Mouse (Mus musculus): ENCODE measurements around the gene Mast2. TPM values are rescaled to one million over a fixed set of nuclear protein-coding genes. Genes with fewer than 3 reads are reported as not detected.

The Mast2 gene
- 12.1 and 12.3 TPM in 2 replicates for polyA plus RNA-seq (2015; fragmentation: Nextera tagmentation; extraction: Ambion mirVana)

DNA sequence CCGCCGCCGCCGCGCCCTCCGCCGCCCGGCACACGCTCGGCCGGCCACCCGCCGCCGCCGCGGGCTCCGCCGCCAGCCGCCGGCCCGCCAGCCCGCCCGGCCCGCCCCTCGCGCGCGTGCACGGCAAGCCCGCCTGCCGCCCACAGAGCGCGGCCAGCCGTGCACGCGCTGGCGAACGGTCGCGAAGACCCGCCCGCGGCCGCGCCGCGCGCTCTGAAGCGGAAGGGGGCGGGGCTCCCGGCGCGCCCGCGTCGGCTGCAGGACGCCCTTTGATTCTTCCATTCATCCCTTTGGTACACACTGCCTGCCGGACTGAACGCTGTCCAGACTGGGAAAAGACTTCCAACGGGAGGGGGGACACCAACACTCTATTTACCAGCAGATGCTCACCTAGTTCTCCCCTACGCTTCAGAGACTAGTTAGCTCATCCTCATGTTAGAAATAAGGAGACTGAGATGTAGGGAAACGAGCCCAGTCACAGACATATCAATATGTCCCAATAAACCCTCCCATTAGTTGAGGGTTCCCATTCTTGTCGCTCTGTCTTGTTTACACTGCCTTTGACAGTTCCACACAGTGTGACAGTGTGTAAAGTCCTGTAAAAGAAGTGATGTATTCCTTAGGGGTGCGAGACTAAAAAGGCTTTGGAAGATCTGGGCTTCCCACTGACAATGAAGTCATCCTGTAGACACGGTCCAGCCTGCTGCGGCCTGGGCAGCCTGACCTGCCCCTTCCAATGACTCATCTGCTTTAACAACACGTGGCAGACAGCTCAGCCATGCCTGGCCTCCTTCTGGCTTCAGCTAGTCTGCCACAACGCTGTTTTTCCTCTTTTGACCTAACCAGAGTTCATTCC is at the start of gene Mast2:
Mast2 (minus strand) TSS at position 58 of the 856 bp plus-strand sequence.
- Histone ChIP-seq H3K36me3 (no peaks in the 10 kb centered on the region), H3K4me2 (peak within 1 kb of the TSS; percentile 57), H3K27me3 (no peaks in the 10 kb centered on the region), H3K9ac (peak within 1 kb of the TSS; percentile 85), H3K9me3 (no peaks in the 10 kb centered on the region), H3K4me3 (peak within 1 kb of the TSS; percentile 83), H3K4me1 (peaks cover 18% of the 10 kb centered on the region), H3K27ac (peak within 1 kb of the TSS; percentile 91)
- peak; percentile 84 for ATAC-seq (ENCODE audit: insufficient number of reproducible peaks, low FRiP score, low TSS enrichment, low read depth)
- 4% methylated on average over 59 of the region's 68 CpGs for WGBS

DNA sequence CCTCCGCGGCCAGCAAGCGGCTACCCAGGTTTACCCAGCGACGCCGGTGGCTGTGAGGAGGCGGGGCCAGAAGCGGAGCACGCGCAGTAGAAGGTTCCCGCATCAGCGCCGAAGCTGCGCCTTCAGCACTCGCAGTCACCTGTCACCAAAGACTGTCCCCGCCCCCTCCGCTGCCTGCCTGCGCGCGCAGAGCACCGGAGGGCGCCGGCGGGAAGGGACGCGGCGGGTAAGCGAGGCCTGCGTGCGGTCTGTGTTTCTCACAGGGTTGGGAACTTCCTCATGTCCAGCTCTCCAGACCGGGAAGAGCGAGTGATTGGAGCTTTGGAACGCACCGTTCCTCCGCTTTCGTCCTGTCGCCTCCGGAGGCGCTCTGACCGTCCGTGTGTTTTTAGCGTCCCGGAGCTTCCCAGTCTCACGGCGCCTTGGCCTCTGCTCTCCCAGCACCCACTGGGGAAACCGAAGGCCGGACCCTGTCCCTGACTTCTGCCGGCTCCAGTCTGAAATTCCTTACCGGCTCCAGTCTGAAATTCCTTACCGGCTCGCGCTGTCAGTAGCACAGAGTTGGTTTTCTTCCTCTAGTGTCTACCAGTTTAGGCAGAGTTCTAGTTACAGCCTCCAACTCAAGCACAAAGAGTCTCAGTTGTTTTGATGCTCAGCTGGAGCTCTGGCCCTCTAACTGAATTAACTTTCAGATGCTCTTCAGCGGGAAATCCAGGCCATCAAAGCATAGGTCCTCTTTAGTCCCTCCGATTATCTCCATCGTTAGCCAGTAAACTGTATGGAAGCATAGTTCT is 43.6 kb upstream of the Mast2 start, which contains the start of gene Ipp:
Ipp (plus strand) TSS at position 125 of the 794 bp plus-strand sequence.
- peak within 1 kb of the TSS; percentile 65 for H3K4me3 ChIP-seq
- WGBS: under 1% methylated on average over 55 of the region's 55 CpGs
- H3K27me3 ChIP-seq: no peaks in the 10 kb centered on the region
- H3K9ac ChIP-seq: peak within 1 kb of the TSS; percentile 73
- H3K9me3 ChIP-seq: no peaks in the 10 kb centered on the region
- ATAC-seq (ENCODE audit: insufficient number of reproducible peaks, low FRiP score, low TSS enrichment, low read depth): peak; percentile 98
- H3K36me3 ChIP-seq: 0 out of 2 replicates have a peak, but pooled peaks cover 3% of the 10 kb centered on the region
- peak within 1 kb of the TSS; percentile 69 for H3K4me2 ChIP-seq
- H3K4me1 ChIP-seq: 0 out of 2 replicates have a peak, but pooled peaks cover 3% of the 10 kb centered on the region
- peak within 1 kb of the TSS; percentile 91 for H3K27ac ChIP-seq

DNA sequence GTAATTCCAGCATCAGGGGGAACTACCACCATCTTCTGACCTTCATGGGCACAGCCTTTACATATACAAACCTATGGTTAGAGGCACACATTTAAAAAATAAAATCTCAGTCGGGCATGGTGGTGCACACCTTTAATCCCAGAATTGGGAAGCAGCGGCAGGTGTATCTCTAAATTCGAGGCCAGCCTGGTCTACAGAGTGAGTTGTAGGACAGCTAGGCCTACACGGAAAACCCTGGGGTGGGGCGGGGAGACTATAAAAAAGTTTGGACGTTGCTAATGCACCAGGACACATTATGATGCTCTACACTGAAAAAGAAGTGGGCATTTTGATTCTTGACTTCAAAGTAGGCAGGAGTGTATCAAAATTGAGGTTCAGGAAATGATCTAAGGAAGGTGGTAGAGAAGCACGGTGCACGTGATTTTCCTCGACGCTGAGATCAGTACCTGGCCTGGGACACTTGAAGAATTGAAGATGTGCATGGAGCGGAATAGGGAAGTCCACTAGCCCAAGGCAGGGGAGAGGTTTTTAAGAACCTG is 43.0 kb upstream of the Mast2 start:
- Histone ChIP-seq H3K4me3 (peak overlapping the region; percentile 65), H3K4me2 (peak overlapping the region; percentile 69), H3K9ac (peak overlapping the region; percentile 73), H3K4me1 (0 out of 2 replicates have a peak, but pooled peaks cover 3% of the 10 kb centered on the region), H3K9me3 (no peaks in the 10 kb centered on the region), H3K27ac (peak overlapping the region; percentile 91; the same call in 1 of the 2 replicates), H3K36me3 (0 out of 2 replicates have a peak, but pooled peaks cover 3% of the 10 kb centered on the region), H3K27me3 (no peaks in the 10 kb centered on the region)
- ATAC-seq (ENCODE audit: insufficient number of reproducible peaks, low FRiP score, low TSS enrichment, low read depth): no peak; the same call in 1 of the 2 replicates
- WGBS: 25% methylated on average over 11 of the region's 11 CpGs

DNA sequence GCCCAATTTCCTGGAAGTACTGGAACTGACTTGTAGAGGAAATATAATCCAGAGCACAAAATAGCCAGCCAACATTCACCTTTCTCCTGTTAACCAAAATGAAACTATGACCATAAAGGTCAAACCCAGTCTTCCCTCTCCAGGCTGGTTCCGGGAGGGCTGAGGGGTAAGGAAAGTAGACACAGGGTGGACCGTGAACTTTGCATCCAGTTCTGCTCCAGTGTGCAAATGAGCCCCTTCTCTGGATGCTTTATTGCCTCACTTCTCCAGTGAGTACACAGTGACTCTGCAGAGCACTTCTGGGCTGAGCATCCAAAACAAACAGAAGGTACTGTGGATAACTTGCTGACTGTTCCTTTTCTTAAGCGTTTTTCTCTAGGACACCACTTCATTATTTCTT is 36.0 kb upstream of the Mast2 start:
- Histone ChIP-seq H3K4me3 (no peak overlapping the region), H3K9ac (no peak overlapping the region), H3K9me3 (no peaks in the 10 kb centered on the region), H3K27me3 (no peaks in the 10 kb centered on the region), H3K36me3 (no peaks in the 10 kb centered on the region), H3K4me2 (no peak overlapping the region), H3K27ac (no peak overlapping the region), H3K4me1 (no peaks in the 10 kb centered on the region)
- WGBS: 73% methylated on average over 3 of the region's 3 CpGs
- ATAC-seq (ENCODE audit: insufficient number of reproducible peaks, low FRiP score, low TSS enrichment, low read depth): no peak

DNA sequence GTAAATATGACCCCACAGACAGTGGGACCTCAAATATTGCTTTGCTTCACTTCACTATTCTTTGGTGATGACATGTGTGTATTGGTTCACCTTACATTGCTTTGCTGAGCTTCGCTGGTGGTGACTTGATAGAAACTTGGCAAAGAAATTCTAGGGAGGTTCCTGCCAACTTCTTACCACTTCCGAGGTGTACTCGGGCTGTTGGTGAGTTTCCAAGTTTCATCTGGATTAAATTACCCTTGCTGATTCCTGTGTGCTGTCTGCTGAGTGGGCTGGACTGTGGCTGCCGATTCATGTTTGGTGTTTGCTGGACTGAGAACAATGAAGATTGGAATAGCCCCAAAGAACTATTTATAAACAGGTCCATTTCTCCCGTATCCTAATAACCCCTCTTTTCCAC is 29.7 kb upstream of the Mast2 start:
- Histone ChIP-seq H3K4me1 (0 out of 2 replicates have a peak, but pooled peaks cover 6% of the 10 kb centered on the region), H3K4me3 (no peak overlapping the region), H3K9ac (no peak overlapping the region), H3K4me2 (no peak overlapping the region), H3K27me3 (no peaks in the 10 kb centered on the region), H3K9me3 (no peaks in the 10 kb centered on the region), H3K27ac (no peak overlapping the region), H3K36me3 (no peaks in the 10 kb centered on the region)
- 56% methylated on average over 5 of the region's 5 CpGs for WGBS
- ATAC-seq (ENCODE audit: insufficient number of reproducible peaks, low FRiP score, low TSS enrichment, low read depth): no peak

DNA sequence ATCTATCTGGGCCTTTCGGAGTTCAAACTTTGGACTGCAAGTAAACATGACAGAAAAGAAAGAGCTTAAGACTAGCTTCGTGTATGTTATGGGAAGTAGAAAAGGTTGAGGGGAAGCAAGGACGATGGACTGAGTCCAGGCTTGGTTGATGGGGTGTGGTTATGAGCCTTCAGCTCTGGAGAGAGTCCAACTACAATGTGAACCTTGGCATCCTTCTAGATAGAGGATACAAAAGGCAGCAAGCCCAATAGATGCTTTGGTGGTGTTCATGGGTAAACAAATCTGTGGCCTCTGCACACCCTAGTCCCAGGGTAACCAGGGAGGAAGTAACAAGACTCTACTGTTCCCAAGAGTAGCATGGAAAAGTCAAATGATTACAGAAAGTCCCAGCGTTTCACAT is 28.5 kb upstream of the Mast2 start:
- 73% methylated on average over 4 of the region's 4 CpGs for WGBS
- H3K4me1 ChIP-seq: 0 out of 2 replicates have a peak, but pooled peaks cover 6% of the 10 kb centered on the region
- H3K9ac ChIP-seq: no peak overlapping the region
- H3K27me3 ChIP-seq: no peaks in the 10 kb centered on the region
- H3K9me3 ChIP-seq: no peaks in the 10 kb centered on the region
- no peaks in the 10 kb centered on the region for H3K36me3 ChIP-seq
- H3K4me2 ChIP-seq: no peak overlapping the region
- no peak overlapping the region for H3K27ac ChIP-seq
- no peak overlapping the region for H3K4me3 ChIP-seq
- no peak for ATAC-seq (ENCODE audit: insufficient number of reproducible peaks, low FRiP score, low TSS enrichment, low read depth)

DNA sequence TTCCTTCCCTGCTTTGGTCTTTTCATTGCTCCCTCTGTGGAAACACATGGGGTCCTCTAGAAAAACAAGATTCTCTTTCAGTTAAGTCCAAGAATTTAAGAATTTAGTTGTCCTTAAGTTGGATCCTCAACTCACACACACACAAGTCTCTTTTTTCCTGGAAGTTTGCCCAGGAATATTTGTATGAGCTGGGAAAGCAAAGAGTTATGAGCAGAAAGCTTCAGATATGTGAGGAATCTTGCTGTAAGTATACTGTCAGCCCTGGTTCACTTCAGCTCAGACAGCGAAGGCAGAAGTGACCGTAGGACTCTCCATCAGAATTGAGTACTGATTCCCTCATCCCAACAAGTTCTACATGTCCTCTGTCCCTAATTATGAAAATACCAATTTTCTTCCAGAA is 27.9 kb upstream of the Mast2 start:
- Histone ChIP-seq H3K27ac (no peak overlapping the region), H3K4me1 (0 out of 2 replicates have a peak, but pooled peaks cover 6% of the 10 kb centered on the region), H3K9ac (no peak overlapping the region), H3K36me3 (no peaks in the 10 kb centered on the region), H3K4me2 (no peak overlapping the region), H3K27me3 (no peaks in the 10 kb centered on the region), H3K4me3 (no peak overlapping the region), H3K9me3 (no peaks in the 10 kb centered on the region)
- WGBS: 81% methylated on average over 2 of the region's 2 CpGs
- no peak for ATAC-seq (ENCODE audit: insufficient number of reproducible peaks, low FRiP score, low TSS enrichment, low read depth)

DNA sequence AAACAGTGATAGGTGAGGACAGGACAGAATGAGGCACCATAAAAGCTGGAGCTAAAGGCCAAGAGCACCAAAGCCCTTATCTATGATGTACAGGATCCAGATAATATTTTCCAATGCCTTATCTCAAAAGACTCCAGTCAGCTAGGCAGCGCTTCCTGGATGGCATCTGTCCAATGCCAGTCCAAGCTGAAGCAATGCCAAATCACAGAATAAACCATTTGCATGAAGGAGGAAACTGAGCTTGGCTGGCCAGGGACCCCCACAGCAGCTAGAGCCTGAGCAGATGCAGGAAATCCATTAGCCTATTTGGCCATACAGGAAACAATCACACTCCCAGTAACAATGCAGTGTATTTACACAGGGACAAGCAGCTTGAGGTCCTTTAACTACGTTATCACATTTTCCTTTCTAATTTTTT is 27.1 kb upstream of the Mast2 start:
- no peak overlapping the region for H3K27ac ChIP-seq
- no peak overlapping the region for H3K9ac ChIP-seq
- no peak overlapping the region for H3K4me2 ChIP-seq
- 61% methylated on average over 2 of the region's 2 CpGs for WGBS
- H3K9me3 ChIP-seq: no peaks in the 10 kb centered on the region
- no peaks in the 10 kb centered on the region for H3K27me3 ChIP-seq
- H3K4me3 ChIP-seq: no peak overlapping the region
- H3K36me3 ChIP-seq: no peaks in the 10 kb centered on the region
- H3K4me1 ChIP-seq: 0 out of 2 replicates have a peak, but pooled peaks cover 6% of the 10 kb centered on the region
- no peak for ATAC-seq (ENCODE audit: insufficient number of reproducible peaks, low FRiP score, low TSS enrichment, low read depth)

DNA sequence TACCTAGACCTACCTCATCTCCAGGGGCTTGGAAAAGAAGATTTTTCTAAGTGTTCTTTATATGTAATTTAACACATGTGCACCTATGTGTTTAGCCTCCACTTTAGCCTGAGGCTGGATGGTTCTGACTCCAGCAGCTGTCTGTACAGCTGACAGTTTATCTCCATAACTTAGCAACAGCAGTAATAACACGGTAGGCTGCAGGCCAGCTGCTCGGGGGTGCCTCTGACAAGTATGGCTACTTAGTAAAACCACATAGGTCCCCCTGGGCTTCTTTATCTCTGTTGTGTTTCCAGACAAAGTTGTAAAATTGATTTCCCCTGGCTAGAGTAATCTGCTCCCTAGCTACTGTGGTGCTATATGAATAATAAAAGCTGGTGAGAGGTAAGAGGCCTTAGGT is 19.5 kb upstream of the Mast2 start:
- Histone ChIP-seq H3K9ac (no peak overlapping the region), H3K4me3 (no peak overlapping the region), H3K9me3 (no peaks in the 10 kb centered on the region), H3K36me3 (no peaks in the 10 kb centered on the region), H3K27me3 (no peaks in the 10 kb centered on the region), H3K4me1 (peaks cover 5% of the 10 kb centered on the region), H3K4me2 (no peak overlapping the region), H3K27ac (no peak overlapping the region)
- WGBS: 2% methylated on average over 2 of the region's 2 CpGs
- no peak for ATAC-seq (ENCODE audit: insufficient number of reproducible peaks, low FRiP score, low TSS enrichment, low read depth)

DNA sequence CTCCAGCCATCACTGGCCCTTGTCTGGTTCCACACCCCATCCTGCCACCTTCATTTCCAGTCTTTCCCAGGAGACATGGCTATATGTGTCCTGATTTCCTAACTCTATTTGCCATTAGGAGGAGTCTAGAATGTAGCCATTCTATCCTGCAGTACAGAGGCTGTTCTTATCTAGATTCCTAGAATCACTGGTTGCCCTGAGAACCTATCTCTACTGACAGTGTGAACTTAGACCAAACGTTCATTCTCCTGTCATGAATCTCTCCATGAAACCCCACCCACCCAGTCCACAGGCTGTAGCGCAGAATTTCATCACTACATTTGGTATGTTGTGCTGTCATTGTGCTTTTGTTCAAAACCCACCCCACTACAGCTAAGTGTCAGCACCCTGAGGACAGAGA is 17.3 kb upstream of the Mast2 start:
- Histone ChIP-seq H3K9ac (no peak overlapping the region), H3K4me3 (no peak overlapping the region), H3K4me1 (peaks cover 5% of the 10 kb centered on the region), H3K36me3 (no peaks in the 10 kb centered on the region), H3K9me3 (no peaks in the 10 kb centered on the region), H3K27me3 (no peaks in the 10 kb centered on the region), H3K27ac (no peak overlapping the region), H3K4me2 (no peak overlapping the region)
- no peak for ATAC-seq (ENCODE audit: insufficient number of reproducible peaks, low FRiP score, low TSS enrichment, low read depth)
- WGBS: 62% methylated on average over 2 of the region's 2 CpGs

DNA sequence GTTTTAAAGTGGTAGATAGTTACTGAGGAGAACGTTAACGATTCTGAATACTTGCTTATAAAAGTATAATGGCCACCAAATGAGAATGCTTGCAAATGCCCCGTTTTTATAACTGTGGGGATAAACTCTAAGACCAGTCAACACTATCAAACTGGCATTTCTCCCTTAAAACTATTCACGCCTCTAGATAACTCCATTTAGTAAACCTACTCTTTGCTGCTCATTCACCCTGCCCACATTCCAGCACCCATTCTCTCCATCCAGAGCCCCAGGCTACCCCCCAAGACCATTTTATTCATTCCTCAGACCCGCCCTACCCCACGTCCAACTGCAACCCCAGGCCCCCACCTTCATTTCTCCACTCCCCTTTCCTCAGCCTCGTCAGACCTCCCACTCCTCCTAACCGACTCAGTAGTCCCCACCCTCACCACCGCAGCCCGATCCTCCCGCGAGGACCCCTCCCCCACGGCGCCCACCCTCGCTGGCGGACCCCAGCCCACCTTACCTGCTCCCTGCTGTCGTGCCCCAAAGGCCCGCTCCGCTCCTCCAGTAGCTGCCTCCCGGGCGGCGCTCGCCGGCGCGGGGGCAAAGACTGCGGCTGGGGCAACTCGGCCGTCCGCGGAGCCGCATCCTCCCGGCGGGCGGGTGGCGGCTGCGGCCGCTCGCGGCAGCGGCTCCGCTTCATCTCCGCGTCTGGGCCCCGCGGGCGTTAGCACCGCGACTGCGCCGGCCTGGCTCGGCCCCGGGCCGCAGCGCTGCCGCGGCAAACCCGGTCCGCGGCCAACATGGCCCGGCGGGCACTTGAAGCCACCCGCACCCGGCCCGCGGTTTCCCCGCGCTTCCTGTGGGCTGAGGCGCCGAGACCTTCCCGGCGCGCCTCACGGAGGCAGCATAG is 505 bp downstream of the Mast2 start:
- Histone ChIP-seq H3K4me3 (peak overlapping the region; percentile 83), H3K36me3 (no peaks in the 10 kb centered on the region), H3K9me3 (no peaks in the 10 kb centered on the region), H3K4me2 (peak overlapping the region; percentile 57), H3K9ac (peak overlapping the region; percentile 85), H3K4me1 (peaks cover 18% of the 10 kb centered on the region), H3K27me3 (no peaks in the 10 kb centered on the region), H3K27ac (peak overlapping the region; percentile 91)
- WGBS: under 1% methylated on average over 61 of the region's 74 CpGs
- ATAC-seq (ENCODE audit: insufficient number of reproducible peaks, low FRiP score, low TSS enrichment, low read depth): peak; percentile 77

All from limb, embryonic 15.5 days (tissue).